Mouse (Mus musculus) cerebellum, adult 2 months (tissue): Measurements from ENCODE around the gene Scn3b. TPM values are rescaled to one million over a fixed set of nuclear protein-coding genes. Genes with fewer than 3 reads are reported as not detected.

Experiments
- DNase-seq, 2 experiments: peaks; one replicate each; pipeline ENCODE4 v3.0.0; 2021
- H3K27ac ChIP-seq: fragments of 200-500 bp; 2 replicates; pipeline ENCODE4 v1.5.1; 2012; ENCODE audit warnings: low read length, control low read depth, inconsistent platforms; ENCODE audit not compliant: insufficient read depth
- H3K27me3 ChIP-seq: fragments of 200-500 bp; 2 replicates; pipeline ENCODE4 v1.6.1; 2012; ENCODE audit warnings: inconsistent platforms, mild to moderate bottlenecking, low read length, moderate library complexity; ENCODE audit not compliant: control insufficient read depth, insufficient read depth
- H3K4me1 ChIP-seq: fragments of 200-500 bp; 2 replicates; pipeline ENCODE4 v1.6.1; 2011; ENCODE audit warnings: low read length; ENCODE audit not compliant: control insufficient read depth, insufficient read depth
- H3K4me3 ChIP-seq: fragments of 200-500 bp; replicated peaks from 2 replicates; pipeline ENCODE3; 2011; ENCODE audit warnings: mild to moderate bottlenecking, low read depth, low read length, control low read depth; ENCODE audit not compliant: insufficient read depth
- CTCF ChIP-seq: fragments of 200-500 bp; IDR thresholded peaks from 2 replicates; pipeline ENCODE4 v1.5.1; 2011; ENCODE audit warnings: low read depth, mild to moderate bottlenecking, control low read depth, low read length, moderate library complexity, borderline replicate concordance; ENCODE audit not compliant: insufficient read depth
- POLR2A ChIP-seq: fragments of 200-500 bp; IDR thresholded peaks from 2 replicates; pipeline ENCODE4 v1.6.1; 2011; ENCODE audit warnings: low read length, control low read depth, borderline replicate concordance; ENCODE audit not compliant: insufficient read depth
- WGBS: fragments of 180-500 bp; shearing (Covaris S2); methylation state at CpG from one replicate; pipeline ENCODE4 v1.1.7; 2018; 5-methylcytosine and 5-hydroxymethylcytosine counted together
- polyA plus RNA-seq: library from polyadenylated mRNA; depleted of rRNA; stranded (reverse); fragments of >200 nt; gene quantifications from 2 replicates; pipeline ENCODE4 v1.2.3, GENCODE M21; 2012; rRNA removed

The Scn3b gene
- polyA plus RNA-seq, 1 experiment: 10.1 TPM

- Histone ChIP-seq H3K27me3 (no peaks in the 10 kb centered on the region), H3K4me1 (peaks cover 62% of the 10 kb centered on the region), H3K27ac (peak overlapping the region; percentile 81), H3K4me3 (no peak overlapping the region)
- WGBS: 9% methylated on average over 4 of the region's 4 CpGs
- TF ChIP-seq POLR2A (no peak), CTCF (no peak)
- peak in 1 of 2 experiments; percentile 74 for DNase-seq
Measured at GRCm38 (mm10) chr9:40337131-40337820, 68.3 kb downstream of the Scn3b start.

- 9% methylated on average over 9 of the region's 9 CpGs for WGBS
- peak in 1 of 2 experiments; percentile 55 for DNase-seq
- Histone ChIP-seq H3K27ac (peak overlapping the region; percentile 70), H3K4me1 (peaks cover 62% of the 10 kb centered on the region), H3K27me3 (no peaks in the 10 kb centered on the region), H3K4me3 (no peak overlapping the region)
- TF ChIP-seq POLR2A (no peak), CTCF (no peak)
Measured at GRCm38 (mm10) chr9:40339578-40339977, 70.6 kb downstream of the Scn3b start.

Other genes with a start within 250 kb of the Scn3b start
- not detected in 2 replicates for gene Olfr981, start 247.8 kb upstream of the Scn3b start, polyA plus RNA-seq
- gene Olfr982, start 195.4 kb upstream of the Scn3b start, polyA plus RNA-seq: not detected in 2 replicates
- gene Olfr983, start 175.6 kb upstream of the Scn3b start, polyA plus RNA-seq: not detected in 2 replicates
- not detected in 2 replicates for gene Olfr984, start 155.0 kb upstream of the Scn3b start, polyA plus RNA-seq
- 0.10 TPM in 1 of 2 replicates, not detected in the other for gene Olfr985, start 139.0 kb upstream of the Scn3b start, polyA plus RNA-seq
- not detected in 2 replicates for gene Tmem225, start 121.1 kb upstream of the Scn3b start, polyA plus RNA-seq
- gene Olfr986, start 88.3 kb upstream of the Scn3b start, polyA plus RNA-seq: not detected in 2 replicates
- 2.8 TPM in 2 replicates for gene Zfp202, start 76.9 kb upstream of the Scn3b start, polyA plus RNA-seq